Mouse (Mus musculus) adrenal gland, adult 18-20 months (tissue): ENCODE data around the gene Vav2. TPM values are rescaled to one million over a fixed set of nuclear protein-coding genes. Genes with fewer than 3 reads are reported as not detected.
A peak's percentile ranks its signal among the peaks of the same experiment; 100 is the strongest.

Experiments
- DNase-seq, 2 experiments: peaks; one replicate each; pipeline ENCODE4 v3.0.0; 2021 to 2022; ENCODE audit warnings: low spot score in 2 of 2
- total RNA-seq, 2 experiments: library from RNA; stranded (reverse); gene quantifications; 1 replicate in 1 of 2; 2 replicates in 1 of 2; pipeline ENCODE4 v1.2.3; 2021

Vav2 gene
- total RNA-seq, 2 experiments from 2014 or later: 24.5 to 25.2 TPM

DNA sequence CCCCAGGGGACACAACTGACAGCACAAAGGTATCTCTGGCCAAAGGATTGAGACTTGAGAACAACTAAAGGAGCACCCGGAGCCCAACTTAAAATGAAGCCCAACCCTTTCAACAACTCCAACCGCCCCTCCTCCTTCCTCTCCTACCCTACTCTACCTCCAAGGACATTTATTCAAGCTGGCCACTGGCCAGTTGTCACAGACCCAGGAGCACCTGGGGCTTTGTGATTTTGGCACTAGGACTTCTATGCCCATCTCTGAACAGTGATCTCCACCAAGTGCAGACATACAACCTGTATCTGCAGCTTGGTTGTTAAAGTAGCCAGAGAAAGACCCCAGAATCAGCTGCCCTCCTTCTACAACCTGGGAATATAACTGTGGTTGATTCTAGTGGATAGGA is 102.1 kb downstream of the Vav2 start:
- no peak for DNase-seq

DNA sequence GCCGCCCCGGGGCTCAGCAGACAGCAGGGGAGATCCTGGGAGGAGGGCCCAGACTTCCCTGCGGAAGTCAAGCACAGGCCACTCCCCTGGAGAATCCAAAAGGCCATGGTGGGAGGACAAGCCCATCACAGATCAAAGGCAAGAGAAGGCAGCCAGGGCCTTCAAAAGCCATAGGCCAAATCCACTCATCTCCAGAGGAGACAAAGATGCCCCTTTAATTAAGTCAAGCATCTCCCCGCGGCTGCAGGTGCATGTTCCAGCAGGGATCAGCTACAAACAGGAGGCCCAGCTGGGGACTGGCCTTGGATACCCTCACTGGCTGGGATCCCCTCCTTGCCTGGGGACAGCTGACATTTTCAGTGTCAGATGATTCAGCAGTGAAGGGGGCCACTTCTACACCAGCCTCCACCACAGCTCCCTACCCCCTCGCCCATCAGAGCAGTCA is 105.4 kb downstream of the Vav2 start:
- peak in 1 of 2 experiments; percentile 22 for DNase-seq

DNA sequence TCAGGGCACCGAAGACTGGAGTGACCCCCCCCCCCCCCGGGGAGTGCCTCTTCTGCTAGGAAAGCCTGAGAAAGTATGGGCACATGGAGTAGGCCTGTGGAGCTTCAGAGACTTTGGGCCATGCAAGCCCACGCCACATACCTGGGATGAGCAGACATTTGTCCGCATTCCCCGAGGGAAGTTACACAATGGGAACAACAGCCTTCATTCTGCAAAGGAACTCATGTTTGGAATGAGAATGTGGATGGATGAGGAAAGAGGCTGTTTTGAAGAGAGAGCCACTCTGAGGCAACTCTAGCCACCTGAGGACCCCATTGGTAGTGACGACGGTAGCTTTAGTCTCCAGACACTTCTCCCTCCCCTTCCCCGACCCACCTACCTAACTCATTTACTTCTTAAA is 106.0 kb downstream of the Vav2 start:
- DNase-seq: no peak

DNA sequence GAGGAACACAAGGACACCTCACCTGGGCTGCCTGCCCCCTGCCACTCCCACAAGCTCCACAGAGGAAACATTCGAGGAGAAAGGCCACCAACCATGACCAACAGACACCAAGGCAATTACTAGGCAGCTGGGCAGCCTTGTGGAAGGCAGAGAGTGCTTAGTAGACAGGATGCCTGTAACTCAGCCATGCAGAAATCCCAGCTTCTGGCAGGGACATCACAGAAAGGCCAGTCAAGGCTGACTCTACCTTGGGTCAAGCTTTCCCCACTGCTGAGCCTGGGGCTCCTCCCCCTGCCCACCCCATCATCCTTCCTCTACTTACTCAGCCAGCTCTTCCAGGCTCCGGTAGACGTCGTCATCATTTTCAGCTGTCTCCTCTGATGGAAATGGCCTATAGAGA is 108.2 kb downstream of the Vav2 start:
- DNase-seq: no peak

DNA sequence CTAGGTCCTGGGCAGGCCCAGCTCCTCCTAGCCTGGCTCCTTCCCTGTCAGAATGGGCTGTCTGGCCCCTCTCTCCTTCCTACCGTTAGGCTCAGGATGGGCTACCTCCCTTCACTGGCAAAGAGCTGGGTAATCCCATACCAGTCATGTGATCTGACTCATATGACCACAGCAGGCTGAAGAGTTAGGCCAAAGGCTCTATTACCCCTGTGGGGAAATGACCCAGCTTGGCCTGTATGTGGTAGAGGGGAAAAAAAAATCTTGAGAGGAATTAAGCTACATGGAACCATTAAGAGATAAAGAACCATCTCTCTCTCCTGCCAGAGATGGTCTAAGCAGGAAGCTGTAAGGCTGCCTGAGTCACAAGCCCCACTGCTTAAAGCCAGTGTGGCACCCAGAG is 108.6 kb downstream of the Vav2 start:
- no peak for DNase-seq

DNA sequence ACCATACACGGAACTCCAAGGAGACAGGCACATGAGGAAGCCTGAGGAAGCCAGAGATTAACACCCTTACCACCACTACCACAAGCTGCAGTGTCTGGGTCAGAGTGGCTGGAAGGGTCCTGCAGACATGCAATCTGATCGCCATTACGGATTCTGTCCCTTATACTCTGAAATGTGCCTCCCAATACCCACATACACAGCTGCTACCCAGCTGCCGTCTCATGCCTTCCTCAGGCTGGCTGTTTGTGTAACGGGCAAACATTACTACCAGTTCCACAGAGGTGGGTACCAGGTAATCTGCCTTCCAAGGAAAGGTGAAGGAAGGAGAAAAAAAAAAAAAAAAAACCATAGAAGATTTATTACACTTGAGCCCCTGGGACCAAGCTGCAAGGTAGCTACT is 110.7 kb downstream of the Vav2 start:
- no peak for DNase-seq

DNA sequence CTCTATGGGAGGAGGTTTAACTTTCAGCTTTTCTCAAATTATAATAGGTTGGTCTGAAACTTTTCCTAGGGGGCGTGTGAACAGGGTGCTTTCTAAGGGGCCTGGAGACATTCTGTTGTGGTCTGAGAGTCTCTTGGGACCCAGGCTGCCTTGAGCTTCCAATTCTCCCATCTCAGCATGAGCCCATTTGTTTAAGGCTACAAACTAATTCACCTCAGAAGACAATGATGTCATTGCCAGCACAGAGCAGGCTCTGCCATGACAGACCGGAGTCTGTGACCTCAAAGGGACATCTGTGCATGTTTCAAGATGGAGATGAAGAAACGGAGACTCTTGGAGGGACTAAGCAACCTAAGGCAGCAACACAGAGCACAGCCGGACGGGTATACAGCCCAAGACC is 112.6 kb downstream of the Vav2 start:
- no peak for DNase-seq

DNA sequence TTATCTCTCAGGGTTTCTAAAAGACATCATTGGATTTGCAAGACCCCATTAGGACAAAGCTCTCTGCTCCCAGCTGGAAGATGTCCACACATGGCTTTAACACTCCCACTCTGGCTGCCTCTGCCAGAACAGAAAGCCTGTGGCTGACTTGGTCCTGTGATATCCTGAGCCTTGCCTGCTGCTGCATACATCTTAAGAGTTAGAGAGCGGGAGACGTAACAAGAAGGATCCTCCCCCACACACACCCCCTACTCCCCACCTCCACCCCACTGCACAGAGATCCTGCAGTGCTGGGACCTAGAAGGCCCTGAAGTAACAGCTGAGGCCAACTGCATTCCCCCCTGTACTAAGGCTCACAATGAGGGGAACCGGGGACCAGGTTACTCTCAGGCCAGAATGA is 114.3 kb downstream of the Vav2 start:
- DNase-seq: no peak

DNA sequence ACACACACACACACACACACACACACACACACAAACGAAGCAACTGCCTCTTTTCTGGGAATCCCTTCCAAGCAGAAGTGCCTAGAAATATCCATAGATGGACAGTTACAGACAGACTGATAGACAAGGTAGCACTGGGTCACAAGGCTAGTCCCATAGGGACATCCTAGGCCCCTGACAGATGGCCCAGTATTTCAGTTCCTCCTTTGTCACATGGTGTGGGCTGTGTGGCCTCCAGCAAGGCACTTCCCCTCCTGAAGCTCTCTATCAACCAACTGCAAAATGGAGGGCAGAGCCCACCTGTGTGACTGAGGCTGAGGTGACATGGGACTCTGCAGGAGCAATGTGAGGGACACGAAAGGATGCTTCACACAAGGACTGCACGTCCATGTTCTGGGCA is 115.2 kb downstream of the Vav2 start:
- DNase-seq: no peak

DNA sequence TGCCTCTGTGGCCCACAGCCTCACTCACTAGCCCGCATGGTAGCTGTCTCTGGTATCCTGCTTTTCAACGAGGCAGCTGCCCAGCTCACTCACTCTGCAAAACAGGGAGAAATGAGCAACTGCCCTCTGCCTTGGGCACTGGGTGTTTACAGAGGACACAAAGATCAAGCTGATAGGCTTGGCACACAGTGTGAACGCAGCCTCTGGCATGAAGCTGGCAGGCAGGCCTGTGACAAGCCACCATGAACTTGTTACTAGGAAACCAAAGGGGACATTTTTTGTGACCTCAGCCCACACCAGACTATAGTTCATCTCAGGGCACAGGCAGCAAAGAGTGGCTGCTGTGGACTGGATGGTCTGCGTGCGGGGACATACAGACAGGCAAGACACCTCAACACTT is 115.9 kb downstream of the Vav2 start:
- no peak for DNase-seq

DNA sequence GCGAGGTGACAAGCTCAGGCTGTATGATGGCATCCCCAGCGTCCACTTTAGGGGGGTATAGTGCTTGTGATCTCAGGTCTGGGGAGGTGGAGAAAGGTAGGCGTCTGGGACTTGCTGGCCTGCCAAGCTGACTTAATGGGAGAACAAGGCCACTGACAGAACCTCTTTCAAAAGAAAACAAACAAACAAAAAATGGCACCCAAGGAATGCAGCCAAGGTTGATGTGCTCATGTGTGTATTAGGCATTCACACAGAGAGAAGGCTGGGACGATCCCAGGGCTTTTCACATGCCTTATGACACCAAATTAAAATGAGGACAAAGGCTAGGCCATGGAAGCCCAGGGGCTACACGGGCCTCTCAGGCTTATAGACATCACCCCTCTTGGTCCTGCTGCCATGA is 116.6 kb downstream of the Vav2 start:
- no peak for DNase-seq

DNA sequence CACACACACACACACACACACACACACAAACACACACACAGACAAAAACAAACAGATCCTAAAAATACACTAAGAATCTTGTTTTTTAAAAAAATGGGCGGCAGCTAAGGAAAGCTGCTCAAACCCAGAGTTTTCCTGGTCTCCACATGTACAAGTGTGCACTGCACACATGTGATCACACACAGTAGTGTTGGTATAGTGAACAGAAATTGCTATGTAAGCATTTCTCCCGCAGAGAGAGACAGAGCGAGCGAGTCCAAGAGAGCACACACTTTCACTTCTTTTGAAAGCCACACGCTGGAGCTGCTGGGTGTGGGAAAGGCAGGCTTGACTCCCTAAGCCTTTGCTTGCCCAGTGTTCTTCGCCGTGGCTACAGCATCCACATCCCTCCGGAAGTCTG is 120.2 kb downstream of the Vav2 start:
- DNase-seq: no peak

DNA sequence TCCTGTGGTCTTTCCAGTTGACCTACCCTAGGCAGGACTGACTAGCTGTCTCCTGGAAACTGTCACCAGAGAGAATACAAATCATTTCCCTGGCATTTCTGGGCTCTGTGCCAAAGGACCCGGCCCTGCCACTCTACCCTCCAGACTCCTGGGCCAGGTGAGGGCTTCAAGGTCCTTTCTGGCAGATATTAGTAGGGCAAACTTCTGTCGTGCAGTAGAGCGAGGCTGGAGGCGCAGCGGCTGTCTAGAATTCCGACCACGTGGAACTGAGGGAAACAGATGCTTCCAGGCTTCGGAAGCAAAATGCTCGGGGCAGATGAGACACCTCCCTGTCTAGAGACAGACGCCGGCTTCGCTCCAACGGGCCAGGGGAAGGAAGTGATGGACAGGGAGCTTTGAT is 122.1 kb downstream of the Vav2 start:
- no peak for DNase-seq

DNA sequence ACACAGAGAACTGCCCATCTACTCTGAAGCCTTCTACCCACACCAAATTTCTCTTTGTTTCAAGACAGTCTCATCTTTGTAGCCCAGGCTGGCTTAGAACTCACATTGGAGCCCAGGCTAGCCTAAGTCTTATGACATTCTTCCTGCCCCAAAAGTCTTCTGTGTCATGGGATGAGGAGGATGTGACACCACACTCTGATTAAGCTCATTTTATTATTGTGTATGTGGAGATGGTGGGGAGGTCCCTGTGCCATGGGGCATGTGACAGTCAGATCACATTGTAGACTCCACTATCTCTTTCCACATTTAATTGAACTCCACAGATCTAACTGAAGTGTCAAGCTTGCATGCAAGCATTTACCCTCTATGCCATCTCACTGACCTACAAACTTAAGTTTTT is 122.8 kb downstream of the Vav2 start:
- no peak for DNase-seq

DNA sequence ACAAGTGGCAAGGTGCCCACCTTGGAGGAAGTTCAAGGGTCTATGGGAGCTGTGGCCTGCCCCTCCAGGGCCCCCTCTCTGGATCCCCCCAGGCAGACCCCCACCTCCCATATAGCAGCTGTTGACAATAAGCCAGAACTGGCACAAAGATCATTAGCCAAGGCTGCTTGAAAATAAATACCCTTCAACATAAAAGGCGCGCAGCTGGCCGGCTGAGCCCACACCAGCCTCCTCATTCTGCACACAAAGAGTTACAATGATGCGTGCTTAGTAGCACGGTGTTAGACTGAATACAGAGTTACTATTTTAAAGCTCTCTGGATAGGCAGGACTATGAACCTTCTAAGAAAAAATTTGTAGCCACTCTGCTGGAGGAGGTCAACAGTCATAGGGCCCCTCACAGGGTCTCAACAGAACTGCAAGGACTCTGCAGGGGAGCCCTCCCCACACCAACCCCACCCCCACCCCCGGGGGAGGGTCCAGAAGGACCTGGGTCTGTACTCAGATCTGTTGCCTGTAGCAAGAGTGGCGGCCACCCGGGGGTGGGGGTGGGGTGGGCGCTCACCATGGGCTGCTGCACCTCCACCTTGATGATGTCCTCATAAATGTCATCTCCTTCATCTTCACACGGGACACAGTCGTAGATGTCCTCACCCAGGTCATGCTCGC is 125.3 kb downstream of the Vav2 start:
- DNase-seq: no peak

DNA sequence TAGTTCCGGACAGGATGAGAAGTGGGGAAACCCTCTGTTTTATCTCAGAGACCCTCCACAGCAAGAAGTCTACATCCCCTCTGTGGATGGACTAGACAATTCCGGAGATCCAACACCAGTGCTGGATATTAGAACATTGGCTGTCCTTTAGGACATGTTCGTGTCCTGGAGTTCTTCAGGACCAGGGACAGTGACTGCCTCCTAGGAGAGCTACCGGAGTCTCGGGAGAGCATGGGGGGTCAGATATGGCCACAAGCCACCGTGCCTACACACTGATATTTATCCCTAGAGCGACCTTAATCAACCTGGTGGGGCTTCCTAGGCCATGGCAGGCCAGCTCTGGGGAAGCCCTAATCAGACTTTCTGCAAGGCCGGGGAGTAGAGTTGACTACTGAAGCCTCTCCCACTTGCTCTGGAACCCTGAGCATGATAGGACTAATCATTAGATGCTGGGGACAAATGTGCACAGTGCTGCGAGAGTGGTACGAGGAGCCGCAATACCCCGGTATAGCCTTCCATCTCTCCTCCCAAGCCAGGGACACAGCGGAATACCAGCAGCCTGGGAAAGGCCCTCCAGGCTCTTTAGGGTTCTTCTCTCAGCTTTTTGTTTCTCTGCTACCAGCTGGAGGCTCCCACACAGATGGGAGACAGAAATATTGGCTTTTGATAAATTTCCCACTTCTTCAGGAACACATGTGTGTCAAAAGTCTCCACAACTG is 125.9 kb downstream of the Vav2 start:
- DNase-seq: no peak

DNA sequence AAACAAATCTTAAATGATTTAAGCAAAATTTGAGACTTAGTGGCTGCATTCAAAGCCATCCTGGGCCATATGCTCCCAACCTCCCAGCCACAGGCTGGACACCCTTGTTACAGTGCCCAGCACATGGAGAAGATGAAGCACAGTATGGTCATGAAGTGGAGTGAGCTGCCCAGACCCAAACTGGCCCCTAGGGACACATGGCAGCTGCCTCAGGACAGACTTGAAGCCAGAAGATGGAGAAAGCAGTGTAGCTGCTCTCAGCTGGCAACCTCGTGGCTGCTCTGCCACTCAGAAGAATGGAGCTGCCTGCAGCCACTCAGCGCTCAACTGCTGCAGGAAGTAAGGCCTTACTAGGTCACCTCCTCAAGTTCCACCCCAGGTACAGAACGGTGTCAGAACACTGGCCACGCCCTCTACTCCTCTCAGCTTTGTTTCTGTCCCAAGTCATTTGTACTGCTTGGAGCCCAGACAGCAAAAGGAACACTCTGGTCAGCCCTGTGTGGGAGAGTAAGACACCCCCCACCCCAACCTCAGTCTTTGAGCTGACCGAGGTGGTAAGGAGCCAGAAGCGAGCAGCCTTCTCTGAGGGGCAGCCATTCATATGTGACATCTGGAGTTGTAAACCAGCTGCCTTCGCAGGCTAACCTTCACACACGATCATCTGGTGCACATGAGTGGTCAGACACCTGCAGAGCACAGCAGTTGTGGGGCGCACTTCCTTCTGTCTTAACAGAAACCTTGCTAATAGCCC is 130.0 kb downstream of the Vav2 start:
- DNase-seq: no peak

DNA sequence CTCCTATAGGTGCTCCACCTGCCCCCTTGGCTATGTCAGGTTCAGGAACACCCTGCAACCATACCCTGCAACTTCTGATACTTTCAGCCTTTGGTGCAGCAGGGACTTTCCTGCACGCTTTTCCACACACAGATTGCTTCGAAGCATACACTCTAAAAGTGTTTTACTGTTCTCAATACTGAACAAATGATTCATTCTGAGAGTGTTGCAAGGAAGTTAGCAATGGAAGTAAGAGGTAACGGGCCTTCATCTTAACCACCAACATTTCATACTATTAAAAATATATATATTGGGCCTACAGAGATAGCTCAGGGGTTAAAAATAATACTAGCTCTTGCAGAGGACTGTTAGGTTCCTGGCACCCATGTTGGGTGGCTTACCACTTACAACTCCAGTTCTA is 132.1 kb downstream of the Vav2 start:
- no peak for DNase-seq

DNA sequence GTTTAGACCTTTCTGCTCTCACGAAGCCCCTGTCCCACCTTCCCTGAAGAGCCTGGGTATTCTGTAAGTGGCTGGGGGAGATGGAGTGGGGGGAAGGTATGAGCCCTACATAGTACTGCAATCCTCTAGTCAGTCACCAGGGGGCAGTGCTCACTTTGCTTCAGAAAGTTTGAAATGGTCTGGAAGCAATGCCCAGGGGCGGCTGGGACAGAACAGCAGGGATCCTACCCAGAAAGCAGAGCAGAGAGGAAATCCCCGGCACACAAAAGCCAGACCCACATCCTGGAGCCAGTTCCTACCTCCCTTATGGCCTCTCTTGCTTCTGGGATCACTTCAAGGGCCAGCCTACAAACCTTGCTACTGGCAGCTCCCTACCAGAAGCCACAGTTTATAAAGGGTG is 137.8 kb downstream of the Vav2 start:
- DNase-seq: peak; percentile 81 to 85

DNA sequence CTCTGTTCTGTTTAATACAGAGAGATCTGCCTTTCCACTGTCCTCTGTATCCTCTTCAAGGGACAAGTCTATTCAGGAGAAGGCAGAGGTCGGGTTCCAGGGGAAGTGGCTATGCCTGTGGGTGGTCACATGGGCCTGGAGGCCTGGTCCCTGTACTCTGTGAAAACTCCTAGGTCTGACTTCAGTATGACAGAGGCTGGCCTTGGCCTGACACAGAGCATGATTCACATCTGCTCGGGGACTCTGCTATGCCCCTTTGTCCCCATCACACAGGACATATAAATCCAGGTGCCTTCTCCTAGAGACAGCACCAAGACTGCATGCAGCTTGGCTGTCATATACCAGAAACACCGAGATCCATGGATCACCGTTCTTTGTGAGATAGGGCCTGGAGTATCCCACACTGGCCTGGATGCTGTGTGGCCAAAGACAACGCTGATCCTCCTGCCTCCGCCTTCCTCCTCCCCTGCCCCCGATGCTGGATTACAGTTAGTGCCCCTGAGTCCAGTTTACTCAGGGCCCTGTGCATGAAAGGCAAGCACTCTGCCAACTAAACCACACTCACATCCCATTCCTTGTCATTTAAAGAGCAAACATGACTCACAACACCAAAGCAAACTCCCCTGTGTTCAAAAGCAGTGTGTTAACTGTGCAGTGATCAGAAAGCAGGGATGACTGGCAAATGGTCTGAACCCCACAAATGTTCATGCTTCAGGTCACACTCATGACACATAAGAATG is 139.7 kb downstream of the Vav2 start:
- DNase-seq: peak in 1 of 2 experiments; percentile 27

DNA sequence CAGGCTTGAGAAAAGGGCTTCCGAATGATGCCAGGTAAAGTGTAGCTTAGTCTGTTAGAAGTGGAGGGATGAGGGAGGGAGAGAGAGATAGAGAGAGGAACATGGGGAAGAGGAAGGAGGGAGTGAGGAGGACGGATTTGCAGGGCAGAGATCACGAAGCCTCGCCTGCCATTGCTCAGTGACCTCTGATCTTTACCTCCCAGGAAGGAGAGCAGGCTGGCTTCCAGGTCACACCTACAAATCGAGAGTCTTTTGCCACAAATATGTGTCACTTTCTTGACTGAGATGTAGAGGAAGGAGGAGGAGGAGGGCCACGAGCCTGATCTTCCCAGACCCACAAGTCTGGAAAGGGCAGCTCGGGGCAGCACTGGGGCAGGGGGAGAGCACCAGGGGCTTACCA is 142.4 kb downstream of the Vav2 start:
- DNase-seq: no peak

DNA sequence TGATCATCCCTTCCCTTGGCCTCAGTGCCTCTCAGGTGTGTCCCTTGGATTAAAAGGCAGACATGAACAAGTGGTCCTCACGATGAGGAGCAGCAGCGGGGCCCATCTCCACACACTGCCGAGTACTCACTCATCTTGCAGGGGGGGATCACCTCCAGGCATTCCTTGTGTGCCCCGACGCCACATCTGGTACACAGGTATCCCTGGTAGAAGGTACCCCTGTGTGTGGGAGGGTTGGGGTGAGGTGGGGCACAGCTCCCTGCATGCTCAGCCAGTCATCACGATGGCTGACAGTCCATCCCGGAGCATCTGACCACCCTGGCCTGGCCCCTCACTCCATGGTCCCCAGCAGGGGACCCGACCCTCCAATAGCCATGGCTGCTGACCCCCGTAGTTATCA is 145.1 kb downstream of the Vav2 start:
- no peak for DNase-seq
